Mouse (Mus musculus): ENCODE measurements around the gene Mtcl1. TPM values are rescaled to one million over a fixed set of nuclear protein-coding genes. Genes with fewer than 3 reads are reported as not detected.

Mtcl1 gene
- polyA plus RNA-seq, 1 experiment from 2014 or later = 7.6 TPM

Other genes with a start within 250 kb of the Mtcl1 start
- gene Rab12, start 70.0 kb upstream of the Mtcl1 start, polyA plus RNA-seq (2016; fragmentation: Nextera tagmentation; extraction: Ambion mirVana) = 27.9 and 32.0 TPM in 2 replicates
- gene Themis3, start 144.9 kb upstream of the Mtcl1 start, polyA plus RNA-seq (2016; fragmentation: Nextera tagmentation; extraction: Ambion mirVana) = not detected in 2 replicates

Data from limb, embryonic 10.5 days (tissue).